Mouse (Mus musculus) heart, postnatal 0 days (tissue): ENCODE results near the gene Gpr176. TPM values are rescaled to one million over a fixed set of nuclear protein-coding genes. Genes with fewer than 3 reads are reported as not detected.

Source experiments
- ATAC-seq: fragments of 200-750 bp; cut with Nextera tagmentation; 2 replicates; pipeline ENCODE4 v1.8.0; 2017; ENCODE audit warnings: low read depth, moderate number of reproducible peaks, moderate library complexity; ENCODE audit not compliant: insufficient read depth
- DNase-seq: peaks from one replicate; pipeline ENCODE4 v3.0.0-alpha.2; 2016; ENCODE audit warnings: low spot score
- H3K27ac ChIP-seq: fragments of 300-500 bp; sonication (generic); 2 replicates; pipeline ENCODE4 v1.5.1; 2014; ENCODE audit warnings: low read depth, mild to moderate bottlenecking
- H3K27me3 ChIP-seq: fragments of 300-500 bp; sonication (generic); 2 replicates; pipeline ENCODE4 v1.6.1; 2014; ENCODE audit warnings: low read length, mixed read lengths; ENCODE audit not compliant: control insufficient read depth, insufficient read depth
- H3K36me3 ChIP-seq: fragments of 300-500 bp; sonication (generic); replicated peaks from 2 replicates; pipeline ENCODE4 v1.6.1; 2014; ENCODE audit warnings: low read length, mixed read lengths; ENCODE audit not compliant: control insufficient read depth, insufficient read depth
- H3K4me1 ChIP-seq: fragments of 300-500 bp; sonication (generic); 2 replicates; pipeline ENCODE4 v1.6.1; 2014; ENCODE audit warnings: antibody characterized with exemption; ENCODE audit not compliant: control insufficient read depth, insufficient read depth
- H3K4me2 ChIP-seq: fragments of 300-500 bp; sonication (generic); 2 replicates; pipeline ENCODE4 v1.6.1; 2014; ENCODE audit warnings: low read depth, mild to moderate bottlenecking, low read length, moderate library complexity
- H3K4me3 ChIP-seq: fragments of 300-500 bp; sonication (generic); 2 replicates; pipeline ENCODE4 v1.5.1; 2014; ENCODE audit warnings: low read depth, low read length
- H3K9ac ChIP-seq: fragments of 300-500 bp; sonication (generic); replicated peaks from 2 replicates; pipeline ENCODE4 v1.6.1; 2014; ENCODE audit warnings: low read depth, low read length, mixed read lengths
- H3K9me3 ChIP-seq: fragments of 300-500 bp; sonication (generic); replicated peaks from 2 replicates; pipeline ENCODE4 v1.6.1; 2016; ENCODE audit warnings: low read length; ENCODE audit not compliant: control insufficient read depth
- CTCF ChIP-seq: IDR thresholded peaks from 2 replicates; pipeline ENCODE4 v1.5.1; 2016; ENCODE audit warnings: antibody characterized with exemption, control low read depth, low read depth
- EP300 ChIP-seq: IDR thresholded peaks from 2 replicates; pipeline ENCODE4 v1.6.1; 2016; ENCODE audit warnings: antibody characterized with exemption, low read depth
- WGBS: fragments of 180-500 bp; shearing (Covaris S2); extraction: QIAGEN DNeasy Blood & Tissue Kit; methylation state at CpG from one replicate; pipeline ENCODE4 v1.1.7; 2014; 5-methylcytosine and 5-hydroxymethylcytosine counted together
- polyA plus RNA-seq: library from polyadenylated mRNA; unstranded; fragments of >200 nt; fragmentation: Nextera tagmentation; extraction: Ambion mirVana; gene quantifications from 2 replicates; pipeline ENCODE4 v1.2.1, GENCODE M21; 2015
- total RNA-seq: library from RNA; depleted of rRNA; stranded (reverse); fragments of >200 nt; gene quantifications from 2 replicates; pipeline ENCODE4 v1.2.3, GENCODE M21; 2014; ENCODE audit warnings: low replicate concordance

The Gpr176 gene
- total and polyA plus RNA-seq, 2 experiments from 2014 or later: 0.27 to 0.31 TPM

DNA sequence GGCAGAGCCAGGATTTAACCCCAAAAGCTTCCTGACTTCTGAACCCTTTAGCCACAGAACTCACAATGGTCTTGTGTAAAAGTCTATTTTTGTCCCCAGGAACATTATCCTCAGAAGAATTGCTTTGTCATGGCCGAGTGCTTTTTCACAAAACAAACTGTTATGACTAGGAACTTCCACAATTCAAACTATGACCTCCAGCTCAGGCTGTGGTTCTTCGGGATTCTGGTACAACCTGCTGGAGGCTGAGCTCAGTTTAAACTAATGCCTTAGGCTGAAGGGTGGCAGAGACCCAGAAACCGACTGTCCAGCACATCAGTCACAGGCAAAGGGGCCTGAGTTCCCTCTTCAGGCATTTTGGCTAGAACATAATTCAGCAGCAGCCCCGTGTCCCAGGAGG, 19.7 kb downstream of the Gpr176 start:
- Histone ChIP-seq H3K27ac (no peak overlapping the region), H3K4me1 (no peaks in the 10 kb centered on the region), H3K27me3 (no peaks in the 10 kb centered on the region), H3K4me2 (no peak overlapping the region), H3K4me3 (no peak overlapping the region), H3K36me3 (no peaks in the 10 kb centered on the region), H3K9ac (no peak overlapping the region), H3K9me3 (no peaks in the 10 kb centered on the region)
- TF ChIP-seq CTCF: no peak
- TF ChIP-seq EP300: no peak
- 60% methylated on average over 4 of the region's 4 CpGs for WGBS
- DNase-seq: no peak
- ATAC-seq: no peak

DNA sequence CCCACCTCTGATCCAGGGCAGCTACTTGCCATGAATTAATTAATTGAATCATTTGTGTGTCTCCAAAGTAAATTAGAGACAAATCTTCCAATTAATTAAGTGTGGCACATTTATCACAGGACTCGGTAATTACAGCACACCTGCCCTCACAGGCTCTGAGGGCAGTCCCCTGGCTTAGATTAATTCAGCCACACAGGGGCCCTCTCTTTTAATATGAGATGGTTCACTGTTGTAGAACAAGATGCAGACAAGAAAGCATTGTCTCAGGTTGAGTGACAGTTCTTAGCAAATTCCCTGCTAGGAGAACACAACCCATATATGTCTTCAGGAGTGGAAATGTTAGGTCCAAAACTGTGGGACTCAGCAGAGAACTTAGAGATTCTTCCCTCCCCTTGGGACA, 27.7 kb downstream of the Gpr176 start:
- TF ChIP-seq EP300 (no peak), CTCF (no peak)
- 76% methylated on average over 1 of the region's 1 CpGs for WGBS
- Histone ChIP-seq H3K9me3 (no peaks in the 10 kb centered on the region), H3K4me3 (no peak overlapping the region), H3K27me3 (no peaks in the 10 kb centered on the region), H3K4me1 (no peaks in the 10 kb centered on the region), H3K36me3 (no peaks in the 10 kb centered on the region), H3K9ac (no peak overlapping the region), H3K4me2 (no peak overlapping the region), H3K27ac (no peak overlapping the region)
- no peak for DNase-seq
- no peak for ATAC-seq

DNA sequence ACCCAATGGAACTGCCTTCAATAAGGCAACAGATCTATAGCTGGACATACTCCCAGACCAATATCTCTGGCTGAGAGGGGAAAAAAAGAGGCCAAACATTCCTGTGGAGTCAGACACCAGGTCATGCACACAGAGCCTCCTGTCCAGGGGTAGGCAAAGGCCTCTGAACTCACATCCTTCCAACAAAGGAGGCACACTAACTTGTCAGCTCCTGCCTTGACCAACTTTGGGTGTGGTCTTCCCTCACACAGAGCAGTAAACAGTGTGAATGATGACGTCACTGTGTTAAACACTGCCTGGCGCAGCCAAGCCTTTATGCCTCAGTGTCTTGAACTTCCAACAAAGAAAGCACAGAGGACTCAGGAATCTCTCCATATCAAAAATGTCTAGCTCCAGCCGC, 29.3 kb downstream of the Gpr176 start:
- no peak for DNase-seq
- Histone ChIP-seq H3K36me3 (no peaks in the 10 kb centered on the region), H3K9me3 (no peaks in the 10 kb centered on the region), H3K4me1 (no peaks in the 10 kb centered on the region), H3K4me2 (no peak overlapping the region), H3K9ac (no peak overlapping the region), H3K27me3 (no peaks in the 10 kb centered on the region), H3K27ac (no peak overlapping the region), H3K4me3 (no peak overlapping the region)
- 63% methylated on average over 3 of the region's 3 CpGs for WGBS
- TF ChIP-seq CTCF (no peak), EP300 (no peak)
- ATAC-seq: no peak

DNA sequence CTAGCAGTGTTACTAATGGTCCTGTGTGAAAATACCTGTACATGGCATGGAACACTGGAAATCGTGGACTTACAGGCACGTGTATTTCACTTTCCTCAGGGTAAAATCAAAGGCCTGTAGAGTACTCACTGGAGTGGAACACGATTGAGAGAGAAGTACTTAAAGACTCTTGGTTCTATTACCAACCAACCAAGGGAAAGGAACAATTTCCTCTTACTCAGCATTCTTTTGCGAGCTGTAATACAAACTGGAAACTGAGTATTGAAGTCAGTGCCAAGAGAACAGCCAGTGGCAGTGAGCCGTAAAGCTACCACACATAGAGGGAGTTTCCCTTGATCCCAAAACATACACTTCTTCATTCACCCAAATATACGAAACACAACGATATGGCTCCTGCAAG, 31.9 kb downstream of the Gpr176 start:
- no peaks in the 10 kb centered on the region for H3K27me3 ChIP-seq
- 75% methylated on average over 7 of the region's 7 CpGs for WGBS
- DNase-seq (no peak), ATAC-seq (no peak)
- H3K9me3 ChIP-seq: no peaks in the 10 kb centered on the region
- no peak overlapping the region for H3K4me3 ChIP-seq
- no peak overlapping the region for H3K9ac ChIP-seq
- no peaks in the 10 kb centered on the region for H3K36me3 ChIP-seq
- H3K4me1 ChIP-seq: no peaks in the 10 kb centered on the region
- no peak for TF ChIP-seq CTCF
- no peak for TF ChIP-seq EP300
- no peak overlapping the region for H3K4me2 ChIP-seq
- H3K27ac ChIP-seq: no peak overlapping the region

DNA sequence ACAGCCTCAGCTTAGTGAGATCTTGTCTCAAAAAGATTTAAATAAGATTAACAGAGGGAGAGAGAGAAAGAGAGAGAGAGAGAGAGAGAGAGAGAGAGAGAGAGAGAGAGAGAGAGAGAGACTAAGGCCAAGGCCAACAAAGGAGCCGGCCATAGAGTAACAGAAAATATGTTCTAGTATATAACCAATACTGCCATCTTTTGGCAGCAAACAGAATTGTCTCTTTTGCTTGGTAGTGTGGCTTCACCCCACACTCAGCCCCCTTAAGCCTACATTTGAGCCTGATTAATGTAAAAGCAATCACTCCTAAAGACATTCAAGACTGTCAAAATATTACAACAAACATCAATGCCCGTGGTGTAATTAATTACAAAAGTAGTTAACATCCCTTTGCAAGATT, 37.1 kb downstream of the Gpr176 start:
- no peak overlapping the region for H3K27ac ChIP-seq
- H3K27me3 ChIP-seq: no peaks in the 10 kb centered on the region; the same call in 1 of the 2 replicates
- H3K4me2 ChIP-seq: no peak overlapping the region
- TF ChIP-seq CTCF: peak; percentile 38
- TF ChIP-seq EP300: no peak
- no peak overlapping the region for H3K4me3 ChIP-seq
- H3K9me3 ChIP-seq: no peaks in the 10 kb centered on the region
- H3K9ac ChIP-seq: no peak overlapping the region
- DNase-seq (no peak), ATAC-seq (no peak)
- no peaks in the 10 kb centered on the region for H3K4me1 ChIP-seq
- WGBS: 39% methylated on average over 2 of the region's 2 CpGs
- H3K36me3 ChIP-seq: no peaks in the 10 kb centered on the region

DNA sequence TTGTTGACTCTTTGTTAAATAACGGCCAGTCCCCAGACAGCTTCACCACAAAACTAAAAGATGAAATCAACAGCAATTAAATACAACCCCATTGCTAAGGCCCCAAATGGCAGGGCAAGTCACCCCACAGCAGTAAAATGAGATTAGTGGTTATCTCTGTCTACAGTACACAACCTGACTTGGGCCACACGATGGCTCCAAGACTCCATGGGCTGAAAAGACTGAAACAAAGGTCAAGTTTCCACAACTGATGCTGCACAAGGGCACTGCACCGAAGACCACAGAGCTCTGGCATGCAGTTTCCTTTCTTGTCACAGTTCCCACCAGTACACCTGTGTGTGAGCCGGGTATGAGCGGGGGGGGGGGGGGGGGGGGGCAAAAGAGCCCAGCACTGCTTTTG, 50.6 kb downstream of the Gpr176 start:
- WGBS: 63% methylated on average over 3 of the region's 5 CpGs
- Histone ChIP-seq H3K4me1 (no peaks in the 10 kb centered on the region), H3K9ac (no peak overlapping the region), H3K4me3 (no peak overlapping the region), H3K27me3 (no peaks in the 10 kb centered on the region), H3K9me3 (no peaks in the 10 kb centered on the region), H3K27ac (no peak overlapping the region), H3K36me3 (no peaks in the 10 kb centered on the region), H3K4me2 (no peak overlapping the region)
- DNase-seq (no peak), ATAC-seq (no peak)
- TF ChIP-seq CTCF: peak; percentile 31
- TF ChIP-seq EP300: no peak
